Mouse (Mus musculus): ENCODE measurements around the gene Itih5. TPM values are rescaled to one million over a fixed set of nuclear protein-coding genes. Genes with fewer than 3 reads are reported as not detected.

Gene Itih5
- polyA plus RNA-seq, 1 experiment = not detected

GRCm38 (mm10) chr2:10130341-10130990, 22.9 kb upstream of the Itih5 start:
- no peak overlapping the region for H3K27ac ChIP-seq (ENCODE audit: insufficient read depth, low read depth, low read length)
- 62% methylated on average over 8 of the region's 8 CpGs for WGBS
- no peaks in the 10 kb centered on the region for H3K4me1 ChIP-seq (ENCODE audit: control insufficient read depth, insufficient read depth, low read length)
- no peak overlapping the region for H3K4me3 ChIP-seq (ENCODE audit: insufficient read depth, low read depth, low read length)
- TF ChIP-seq POLR2A (IDR thresholded peaks at IDR 0.05; ENCODE audit: insufficient read depth, low read depth, low read length) (no peak), CTCF (IDR thresholded peaks at IDR 0.05; ENCODE audit: insufficient read depth, low read depth, low read length) (no peak)

GRCm38 (mm10) chr2:10131296-10131695, 22.1 kb upstream of the Itih5 start, which contains the start of gene Itih2:
TSS of gene Itih2 (minus strand) at chr2:10131396.
- Histone ChIP-seq H3K27ac (ENCODE audit: insufficient read depth, low read depth, low read length) (no peak within 1 kb of the TSS), H3K4me1 (ENCODE audit: control insufficient read depth, insufficient read depth, low read length) (no peaks in the 10 kb centered on the region), H3K4me3 (ENCODE audit: insufficient read depth, low read depth, low read length) (no peak within 1 kb of the TSS)
- 92% methylated on average over 4 of the region's 4 CpGs for WGBS
- TF ChIP-seq POLR2A (IDR thresholded peaks at IDR 0.05; ENCODE audit: insufficient read depth, low read depth, low read length) = no peak
- no peak for TF ChIP-seq CTCF (IDR thresholded peaks at IDR 0.05; ENCODE audit: insufficient read depth, low read depth, low read length)

GRCm38 (mm10) chr2:10132128-10132527, 21.2 kb upstream of the Itih5 start:
- Histone ChIP-seq H3K27ac (ENCODE audit: insufficient read depth, low read depth, low read length) (no peak overlapping the region), H3K4me3 (ENCODE audit: insufficient read depth, low read depth, low read length) (no peak overlapping the region), H3K4me1 (ENCODE audit: control insufficient read depth, insufficient read depth, low read length) (no peaks in the 10 kb centered on the region)
- TF ChIP-seq CTCF (IDR thresholded peaks at IDR 0.05; ENCODE audit: insufficient read depth, low read depth, low read length) = no peak
- no peak for TF ChIP-seq POLR2A (IDR thresholded peaks at IDR 0.05; ENCODE audit: insufficient read depth, low read depth, low read length)
- 75% methylated on average over 1 of the region's 1 CpGs for WGBS

- WGBS = 87% methylated on average over 6 of the region's 6 CpGs
- no peak overlapping the region for H3K4me3 ChIP-seq (ENCODE audit: insufficient read depth, low read depth, low read length)
- no peaks in the 10 kb centered on the region for H3K4me1 ChIP-seq (ENCODE audit: control insufficient read depth, insufficient read depth, low read length)
- TF ChIP-seq POLR2A (IDR thresholded peaks at IDR 0.05; ENCODE audit: insufficient read depth, low read depth, low read length) (no peak), CTCF (IDR thresholded peaks at IDR 0.05; ENCODE audit: insufficient read depth, low read depth, low read length) (no peak)
- no peak overlapping the region for H3K27ac ChIP-seq (ENCODE audit: insufficient read depth, low read depth, low read length)
Observed at GRCm38 (mm10) chr2:10133941-10134340, 19.4 kb upstream of the Itih5 start.

- 86% methylated on average over 2 of the region's 2 CpGs for WGBS
- Histone ChIP-seq H3K27ac (ENCODE audit: insufficient read depth, low read depth, low read length) (no peak overlapping the region), H3K4me1 (ENCODE audit: control insufficient read depth, insufficient read depth, low read length) (no peaks in the 10 kb centered on the region), H3K4me3 (ENCODE audit: insufficient read depth, low read depth, low read length) (no peak overlapping the region)
- TF ChIP-seq POLR2A (IDR thresholded peaks at IDR 0.05; ENCODE audit: insufficient read depth, low read depth, low read length) (no peak), CTCF (IDR thresholded peaks at IDR 0.05; ENCODE audit: insufficient read depth, low read depth, low read length) (no peak)
Observed at GRCm38 (mm10) chr2:10137320-10137719, 16.1 kb upstream of the Itih5 start.

- no peak overlapping the region for H3K27ac ChIP-seq (ENCODE audit: insufficient read depth, low read depth, low read length)
- H3K4me3 ChIP-seq (ENCODE audit: insufficient read depth, low read depth, low read length) = no peak overlapping the region
- H3K4me1 ChIP-seq (ENCODE audit: control insufficient read depth, insufficient read depth, low read length) = no peaks in the 10 kb centered on the region
- TF ChIP-seq CTCF (IDR thresholded peaks at IDR 0.05; ENCODE audit: insufficient read depth, low read depth, low read length) (no peak), POLR2A (IDR thresholded peaks at IDR 0.05; ENCODE audit: insufficient read depth, low read depth, low read length) (no peak)
- 63% methylated on average over 5 of the region's 5 CpGs for WGBS
Observed at GRCm38 (mm10) chr2:10140456-10140855, 12.9 kb upstream of the Itih5 start.

- no peaks in the 10 kb centered on the region for H3K4me1 ChIP-seq (ENCODE audit: control insufficient read depth, insufficient read depth, low read length)
- no peak overlapping the region for H3K27ac ChIP-seq (ENCODE audit: insufficient read depth, low read depth, low read length)
- H3K4me3 ChIP-seq (ENCODE audit: insufficient read depth, low read depth, low read length) = no peak overlapping the region
- 49% methylated on average over 8 of the region's 8 CpGs for WGBS
- TF ChIP-seq CTCF (IDR thresholded peaks at IDR 0.05; ENCODE audit: insufficient read depth, low read depth, low read length) (no peak), POLR2A (IDR thresholded peaks at IDR 0.05; ENCODE audit: insufficient read depth, low read depth, low read length) (no peak)
Observed at GRCm38 (mm10) chr2:10142472-10143454, 10.6 kb upstream of the Itih5 start.

- WGBS = 69% methylated on average over 6 of the region's 6 CpGs
- TF ChIP-seq CTCF (IDR thresholded peaks at IDR 0.05; ENCODE audit: insufficient read depth, low read depth, low read length) = no peak
- TF ChIP-seq POLR2A (IDR thresholded peaks at IDR 0.05; ENCODE audit: insufficient read depth, low read depth, low read length) = no peak
- Histone ChIP-seq H3K27ac (ENCODE audit: insufficient read depth, low read depth, low read length) (no peak overlapping the region), H3K4me3 (ENCODE audit: insufficient read depth, low read depth, low read length) (no peak overlapping the region), H3K4me1 (ENCODE audit: control insufficient read depth, insufficient read depth, low read length) (no peaks in the 10 kb centered on the region)
Observed at GRCm38 (mm10) chr2:10145514-10145913, 7.9 kb upstream of the Itih5 start.

GRCm38 (mm10) chr2:10147176-10147575, 6.2 kb upstream of the Itih5 start:
- no peak for TF ChIP-seq CTCF (IDR thresholded peaks at IDR 0.05; ENCODE audit: insufficient read depth, low read depth, low read length)
- Histone ChIP-seq H3K27ac (ENCODE audit: insufficient read depth, low read depth, low read length) (no peak overlapping the region), H3K4me3 (ENCODE audit: insufficient read depth, low read depth, low read length) (no peak overlapping the region), H3K4me1 (ENCODE audit: control insufficient read depth, insufficient read depth, low read length) (no peaks in the 10 kb centered on the region)
- 79% methylated on average over 8 of the region's 8 CpGs for WGBS

Measured in olfactory bulb, adult 2 months (tissue).